Mouse (Mus musculus) adrenal gland, postnatal 0 days (tissue): ENCODE measurements around the gene Prima1. TPM values are rescaled to one million over a fixed set of nuclear protein-coding genes. Genes with fewer than 3 reads are reported as not detected.

Experiments
- polyA plus RNA-seq: library from polyadenylated mRNA; unstranded; fragments of >200 nt; fragmentation: Nextera tagmentation; extraction: Ambion mirVana; gene quantifications from 2 replicates; pipeline ENCODE4 v1.2.1, GENCODE M21; 2015

Prima1 gene
- polyA plus RNA-seq = 4.0 and 8.4 TPM in 2 replicates

DNA sequence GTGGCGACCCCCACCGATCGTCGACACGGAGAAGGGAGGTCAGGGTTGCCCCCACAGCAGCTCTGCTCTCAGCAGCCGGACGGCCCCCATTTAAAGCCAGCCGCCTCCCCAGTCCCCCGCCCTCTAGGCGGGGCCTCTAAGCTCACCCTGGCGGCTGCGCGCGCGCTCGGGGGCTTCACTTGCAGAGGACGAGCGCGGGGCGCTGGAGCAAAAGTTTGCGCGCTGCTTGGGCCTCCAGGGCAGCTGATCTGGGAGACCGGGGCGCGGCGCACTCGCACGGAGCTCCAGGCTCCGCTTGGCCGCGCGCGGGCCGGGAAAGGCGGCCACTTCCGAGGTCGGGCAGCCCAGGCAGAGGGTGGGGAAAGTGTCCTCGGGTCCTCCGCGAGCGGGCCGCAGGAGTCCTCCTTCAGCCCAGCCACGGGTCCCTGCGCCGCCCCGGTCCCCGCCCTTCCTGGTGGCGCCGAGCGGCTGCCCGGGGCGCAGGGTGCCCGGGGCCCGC, at the start of gene Prima1:
Gene Prima1 (minus strand): TSS at position 68 of the 499 bp plus-strand sequence.

Other genes starting within 250 kb of the Prima1 start
- 0.12 and 0.30 TPM in 2 replicates for gene Fam181a, start 68.8 kb upstream of the Prima1 start, polyA plus RNA-seq
- gene Asb2, start 113.9 kb upstream of the Prima1 start, polyA plus RNA-seq = 0.60 and 1.5 TPM in 2 replicates
- 4.8 and 5.4 TPM in 2 replicates for gene Otub2, start 146.5 kb upstream of the Prima1 start, polyA plus RNA-seq
- 0.14 and 0.20 TPM in 2 replicates for gene 9330161L09Rik, start 165.7 kb upstream of the Prima1 start, polyA plus RNA-seq
- gene Ddx24, start 183.7 kb upstream of the Prima1 start, polyA plus RNA-seq = 80.4 and 108 TPM in 2 replicates
- gene Ifi27, start 192.1 kb upstream of the Prima1 start, polyA plus RNA-seq = 467 and 633 TPM in 2 replicates
- gene Ifi27l2a, start 201.5 kb upstream of the Prima1 start, polyA plus RNA-seq = 213 and 463 TPM in 2 replicates
- gene Ifi27l2b, start 215.1 kb upstream of the Prima1 start, polyA plus RNA-seq = 0.25 and 1.2 TPM in 2 replicates